Mouse (Mus musculus) thymus, adult 2 months (tissue): Measurements from ENCODE around the gene Pyroxd1. TPM values are rescaled to one million over a fixed set of nuclear protein-coding genes. Genes with fewer than 3 reads are reported as not detected.
"Not testable (repeated sequence)": the region's sequence is repeated elsewhere in the genome, so short reads cannot be mapped to it uniquely, and the experiment has no call there.

Experiments used
- DNase-seq: peaks from one replicate; pipeline ENCODE4 v3.0.0; 2021
- H3K27ac ChIP-seq: fragments of 200-500 bp; 2 replicates; pipeline ENCODE4 v1.5.1; 2012; ENCODE audit warnings: low read length, control low read depth; ENCODE audit not compliant: control insufficient read depth, insufficient read depth
- H3K27me3 ChIP-seq: fragments of 200-500 bp; 2 replicates; pipeline ENCODE4 v1.6.1; 2012; ENCODE audit warnings: mild to moderate bottlenecking, low read length, moderate library complexity, mixed read lengths; ENCODE audit not compliant: control insufficient read depth, insufficient read depth
- H3K36me3 ChIP-seq: fragments of 200-500 bp; 2 replicates; pipeline ENCODE4 v1.6.1; 2012; ENCODE audit warnings: mild to moderate bottlenecking, low read length, moderate library complexity; ENCODE audit not compliant: control insufficient read depth, insufficient read depth
- H3K4me1 ChIP-seq: fragments of 200-500 bp; replicated peaks from 2 replicates; pipeline ENCODE4 v1.6.1; 2012; ENCODE audit warnings: low read length; ENCODE audit not compliant: control insufficient read depth, insufficient read depth
- H3K4me3 ChIP-seq: fragments of 200-500 bp; 2 replicates; pipeline ENCODE4 v1.5.1; 2012; ENCODE audit warnings: mild to moderate bottlenecking, low read length, control low read depth, moderate library complexity; ENCODE audit not compliant: control insufficient read depth, insufficient read depth
- CTCF ChIP-seq: fragments of 200-500 bp; IDR thresholded peaks from 2 replicates; pipeline ENCODE4 v1.5.1; 2012; ENCODE audit warnings: mild to moderate bottlenecking, control low read depth, low read length, moderate library complexity, borderline replicate concordance; ENCODE audit not compliant: control insufficient read depth, poor library complexity, insufficient read depth; ENCODE audit errors: extremely low read depth
- POLR2A ChIP-seq: fragments of 200-500 bp; IDR thresholded peaks from 2 replicates; pipeline ENCODE4 v1.6.1; 2012; ENCODE audit warnings: mild to moderate bottlenecking, low read length, control low read depth, moderate library complexity; ENCODE audit not compliant: control insufficient read depth, poor library complexity, insufficient read depth; ENCODE audit errors: extremely low read depth
- WGBS: fragments of 180-500 bp; shearing (Covaris S2); methylation state at CpG from one replicate; pipeline ENCODE4 v1.1.7; 2018; 5-methylcytosine and 5-hydroxymethylcytosine counted together
- polyA plus RNA-seq: library from polyadenylated mRNA; depleted of rRNA; stranded (reverse); fragments of >200 nt; gene quantifications from 2 replicates; pipeline ENCODE4 v1.2.3, GENCODE M21; 2012

Pyroxd1 gene
- polyA plus RNA-seq, 1 experiment = 6.3 TPM

GRCm38 (mm10) chr6:142347431-142348385 is 2.3 kb downstream of the Pyroxd1 start:
- H3K4me1 ChIP-seq = 0 out of 2 replicates have a peak, but pooled peaks cover 3% of the 10 kb centered on the region
- no peak overlapping the region for H3K4me3 ChIP-seq
- DNase-seq = no peak
- H3K36me3 ChIP-seq = peaks cover 5% of the 10 kb centered on the region; the same call in 1 of the 2 replicates
- no peak for TF ChIP-seq CTCF
- TF ChIP-seq POLR2A = no peak
- H3K27me3 ChIP-seq = no peaks in the 10 kb centered on the region; the same call in 1 of the 2 replicates
- no peak overlapping the region for H3K27ac ChIP-seq
- WGBS = 86% methylated on average over 11 of the region's 11 CpGs

- not testable (repeated sequence) for H3K4me3 ChIP-seq, DNase-seq, H3K27ac ChIP-seq, H3K27me3 ChIP-seq, H3K4me1 ChIP-seq
- WGBS = 95% methylated on average over 3 of the region's 3 CpGs
- peaks cover 17% of the 10 kb centered on the region for H3K36me3 ChIP-seq
These were observed 6.6 kb downstream of the Pyroxd1 start for GRCm38 (mm10) chr6:142352099-142352498.

GRCm38 (mm10) chr6:142357106-142357505 is 11.7 kb downstream of the Pyroxd1 start:
- H3K27me3 ChIP-seq = no peaks in the 10 kb centered on the region
- H3K36me3 ChIP-seq = peaks cover 32% of the 10 kb centered on the region
- TF ChIP-seq POLR2A (no peak), CTCF (no peak)
- no peak overlapping the region for H3K4me3 ChIP-seq
- no peak overlapping the region for H3K27ac ChIP-seq
- no peak for DNase-seq
- no peaks in the 10 kb centered on the region for H3K4me1 ChIP-seq
- WGBS = 96% methylated on average over 7 of the region's 7 CpGs

GRCm38 (mm10) chr6:142362036-142362435 is 16.6 kb downstream of the Pyroxd1 start:
- Histone ChIP-seq H3K4me1 (no peaks in the 10 kb centered on the region), H3K36me3 (peaks cover 52% of the 10 kb centered on the region), H3K27ac (no peak overlapping the region), H3K4me3 (no peak overlapping the region), H3K27me3 (no peaks in the 10 kb centered on the region)
- TF ChIP-seq CTCF = no peak
- no peak for TF ChIP-seq POLR2A
- DNase-seq = no peak
- 97% methylated on average over 6 of the region's 6 CpGs for WGBS

- 76% methylated on average over 9 of the region's 9 CpGs for WGBS
- Histone ChIP-seq H3K4me3 (no peak overlapping the region), H3K27me3 (no peaks in the 10 kb centered on the region), H3K27ac (no peak overlapping the region), H3K4me1 (no peaks in the 10 kb centered on the region), H3K36me3 (peaks cover 63% of the 10 kb centered on the region)
- no peak for DNase-seq
- no peak for TF ChIP-seq POLR2A
- no peak for TF ChIP-seq CTCF
These were observed 17.6 kb downstream of the Pyroxd1 start for GRCm38 (mm10) chr6:142363019-142363576.

GRCm38 (mm10) chr6:142365742-142366472 is 20.5 kb downstream of the Pyroxd1 start:
- Histone ChIP-seq H3K4me3 (no peak overlapping the region), H3K27ac (no peak overlapping the region), H3K27me3 (no peaks in the 10 kb centered on the region), H3K4me1 (no peaks in the 10 kb centered on the region), H3K36me3 (peaks cover 73% of the 10 kb centered on the region)
- TF ChIP-seq POLR2A = no peak
- TF ChIP-seq CTCF = no peak
- 92% methylated on average over 8 of the region's 8 CpGs for WGBS
- no peak for DNase-seq
